Mouse (Mus musculus): Measurements from ENCODE around the gene Tll2.

Gene Tll2

GRCm38 (mm10) chr19:41154681-41155080 lies 52.0 kb downstream of the Tll2 start:
- no peak for DNase-seq (ENCODE audit: low spot score)

- no peak for DNase-seq (ENCODE audit: low spot score)
Measured at GRCm38 (mm10) chr19:41152462-41152861, 54.2 kb downstream of the Tll2 start.

- no peak for DNase-seq (ENCODE audit: low spot score)
Measured at GRCm38 (mm10) chr19:41152016-41152370, 54.6 kb downstream of the Tll2 start.

GRCm38 (mm10) chr19:41151321-41152015 lies 55.2 kb downstream of the Tll2 start:
- DNase-seq (ENCODE audit: low spot score): no peak

- DNase-seq (ENCODE audit: low spot score): no peak
Measured at GRCm38 (mm10) chr19:41140961-41141360, 65.7 kb downstream of the Tll2 start.

GRCm38 (mm10) chr19:41139629-41140028 lies 67.0 kb downstream of the Tll2 start:
- no peak for DNase-seq (ENCODE audit: low spot score)

- peak; percentile 18 for DNase-seq (ENCODE audit: low spot score)
Measured at GRCm38 (mm10) chr19:41123009-41123408, 83.6 kb downstream of the Tll2 start.

- no peak for DNase-seq (ENCODE audit: low spot score)
Measured at GRCm38 (mm10) chr19:41119924-41120323, 86.7 kb downstream of the Tll2 start.

- no peak for DNase-seq (ENCODE audit: low spot score)
Measured at GRCm38 (mm10) chr19:41118346-41118745, 88.3 kb downstream of the Tll2 start.

- no peak for DNase-seq (ENCODE audit: low spot score)
Measured at GRCm38 (mm10) chr19:41117334-41117733, 89.3 kb downstream of the Tll2 start.

GRCm38 (mm10) chr19:41114611-41115010 lies 92.0 kb downstream of the Tll2 start:
- DNase-seq (ENCODE audit: low spot score): no peak

- DNase-seq (ENCODE audit: low spot score): no peak
Measured at GRCm38 (mm10) chr19:41113911-41114531, 92.6 kb downstream of the Tll2 start.

GRCm38 (mm10) chr19:41112609-41113008 lies 94.0 kb downstream of the Tll2 start:
- DNase-seq (ENCODE audit: low spot score): no peak

- no peak for DNase-seq (ENCODE audit: low spot score)
Measured at GRCm38 (mm10) chr19:41109991-41110390, 96.6 kb downstream of the Tll2 start.

GRCm38 (mm10) chr19:41109496-41109895 lies 97.1 kb downstream of the Tll2 start:
- DNase-seq (ENCODE audit: low spot score): peak; percentile 14

GRCm38 (mm10) chr19:41108666-41109065 lies 98.0 kb downstream of the Tll2 start:
- no peak for DNase-seq (ENCODE audit: low spot score)

GRCm38 (mm10) chr19:41107530-41107929 lies 99.1 kb downstream of the Tll2 start:
- DNase-seq (ENCODE audit: low spot score): no peak

- DNase-seq (ENCODE audit: low spot score): no peak
Measured at GRCm38 (mm10) chr19:41104922-41105321, 101.7 kb downstream of the Tll2 start.

GRCm38 (mm10) chr19:41101390-41101789 lies 105.2 kb downstream of the Tll2 start:
- no peak for DNase-seq (ENCODE audit: low spot score)

GRCm38 (mm10) chr19:41100863-41101262 lies 105.8 kb downstream of the Tll2 start:
- DNase-seq (ENCODE audit: low spot score): no peak

- DNase-seq (ENCODE audit: low spot score): no peak
Measured at GRCm38 (mm10) chr19:41097038-41097437, 109.6 kb downstream of the Tll2 start.

- no peak for DNase-seq (ENCODE audit: low spot score)
Measured at GRCm38 (mm10) chr19:41091901-41092300, 114.7 kb downstream of the Tll2 start.

- DNase-seq (ENCODE audit: low spot score): peak; percentile 56
Measured at GRCm38 (mm10) chr19:41089833-41090232, 116.8 kb downstream of the Tll2 start.

- no peak for DNase-seq (ENCODE audit: low spot score)
Measured at GRCm38 (mm10) chr19:41088491-41088890, 118.1 kb downstream of the Tll2 start.
